Mouse (Mus musculus): Measurements from ENCODE around the gene Park7. TPM values are rescaled to one million over a fixed set of nuclear protein-coding genes. Genes with fewer than 3 reads are reported as not detected.

Gene Park7
- polyA plus RNA-seq, 1 experiment: 70.5 TPM

- H3K4me3 ChIP-seq (ENCODE audit: low read depth, low read length): no peak overlapping the region
- H3K4me1 ChIP-seq (ENCODE audit: control insufficient read depth, insufficient read depth, insufficient read length, low read length): peaks cover 17% of the 10 kb centered on the region
- WGBS: 23% methylated on average over 8 of the region's 8 CpGs
- H3K36me3 ChIP-seq (ENCODE audit: control insufficient read depth, insufficient read depth, low read length): peaks cover 2% of the 10 kb centered on the region; the same call in 1 of the 2 replicates
- no peak for TF ChIP-seq CTCF (IDR thresholded peaks at IDR 0.05; ENCODE audit: extremely low read depth, insufficient read length, insufficient replicate concordance, low read depth, low read length)
- TF ChIP-seq POLR2A (IDR thresholded peaks at IDR 0.05; ENCODE audit: low read depth, low read length): no peak
- H3K27ac ChIP-seq (ENCODE audit: insufficient read depth, low read depth, low read length): peak overlapping the region; percentile 19; the same call in 1 of the 2 replicates
- H3K27me3 ChIP-seq (ENCODE audit: control insufficient read depth, insufficient read depth, low read length): no peaks in the 10 kb centered on the region
These were observed 62.2 kb downstream of the Park7 start for GRCm38 (mm10) chr4:150852045-150852444.

GRCm38 (mm10) chr4:150850893-150851292 is 63.3 kb downstream of the Park7 start:
- H3K27me3 ChIP-seq (ENCODE audit: control insufficient read depth, insufficient read depth, low read length): no peaks in the 10 kb centered on the region
- no peaks in the 10 kb centered on the region for H3K36me3 ChIP-seq (ENCODE audit: control insufficient read depth, insufficient read depth, low read length)
- TF ChIP-seq CTCF (IDR thresholded peaks at IDR 0.05; ENCODE audit: extremely low read depth, insufficient read length, insufficient replicate concordance, low read depth, low read length): no peak
- no peak for TF ChIP-seq POLR2A (IDR thresholded peaks at IDR 0.05; ENCODE audit: low read depth, low read length)
- H3K27ac ChIP-seq (ENCODE audit: insufficient read depth, low read depth, low read length): 0 out of 2 replicates have a peak overlapping the region, but pooled peaks have one; percentile 54
- 39% methylated on average over 4 of the region's 4 CpGs for WGBS
- H3K4me3 ChIP-seq (ENCODE audit: low read depth, low read length): no peak overlapping the region
- H3K4me1 ChIP-seq (ENCODE audit: control insufficient read depth, insufficient read depth, insufficient read length, low read length): peaks cover 15% of the 10 kb centered on the region

- no peak overlapping the region for H3K4me3 ChIP-seq (ENCODE audit: low read depth, low read length)
- no peaks in the 10 kb centered on the region for H3K27me3 ChIP-seq (ENCODE audit: control insufficient read depth, insufficient read depth, low read length)
- no peak overlapping the region for H3K27ac ChIP-seq (ENCODE audit: insufficient read depth, low read depth, low read length)
- TF ChIP-seq CTCF (IDR thresholded peaks at IDR 0.05; ENCODE audit: extremely low read depth, insufficient read length, insufficient replicate concordance, low read depth, low read length): no peak
- 40% methylated on average over 10 of the region's 10 CpGs for WGBS
- H3K4me1 ChIP-seq (ENCODE audit: control insufficient read depth, insufficient read depth, insufficient read length, low read length): peaks cover 15% of the 10 kb centered on the region
- no peaks in the 10 kb centered on the region for H3K36me3 ChIP-seq (ENCODE audit: control insufficient read depth, insufficient read depth, low read length)
These were observed 64.3 kb downstream of the Park7 start for GRCm38 (mm10) chr4:150849964-150850363.

Other genes starting within 250 kb of the Park7 start
- 6.6 and 26.7 TPM in 2 replicates for gene Errfi1, start 60.5 kb downstream of the Park7 start, polyA plus RNA-seq (2012; rRNA removed)
- gene Tnfrsf9, start 125 bp upstream of the Park7 start, polyA plus RNA-seq (2012; rRNA removed): 0.72 and 1.3 TPM in 2 replicates
- gene Uts2, start 82.7 kb upstream of the Park7 start, polyA plus RNA-seq (2012; rRNA removed): not detected in 2 replicates
- gene Per3, start 130.2 kb upstream of the Park7 start, polyA plus RNA-seq (2012; rRNA removed): 1.9 and 2.4 TPM in 2 replicates
- gene Vamp3, start 143.5 kb upstream of the Park7 start, polyA plus RNA-seq (2012; rRNA removed): 16.6 and 34.5 TPM in 2 replicates
- not detected in 2 replicates for gene Gm13090, start 175.1 kb upstream of the Park7 start, polyA plus RNA-seq (2012; rRNA removed)

Measured in small intestine, adult 2 months (tissue).